Mouse (Mus musculus) midbrain, embryonic 13.5 days (tissue): Measurements from ENCODE around the gene Gm28729. TPM values are rescaled to one million over a fixed set of nuclear protein-coding genes. Genes with fewer than 3 reads are reported as not detected.

Experiments used
- ATAC-seq: fragments of 200-750 bp; cut with Nextera tagmentation; 2 replicates; pipeline ENCODE4 v1.8.0; 2017; ENCODE audit warnings: mild to moderate bottlenecking, moderate TSS enrichment, moderate library complexity
- H3K27ac ChIP-seq: fragments of 300-500 bp; sonication (generic); 2 replicates; pipeline ENCODE4 v1.5.1; 2015; ENCODE audit warnings: inconsistent platforms, mild to moderate bottlenecking, moderate library complexity
- H3K27me3 ChIP-seq: fragments of 300-500 bp; sonication (generic); 2 replicates; pipeline ENCODE4 v1.6.1; 2015; ENCODE audit warnings: mild to moderate bottlenecking, inconsistent platforms
- H3K36me3 ChIP-seq: fragments of 300-500 bp; sonication (generic); 2 replicates; pipeline ENCODE4 v1.6.1; 2015; ENCODE audit warnings: mild to moderate bottlenecking, inconsistent platforms
- H3K4me1 ChIP-seq: fragments of 300-500 bp; sonication (generic); replicated peaks from 2 replicates; pipeline ENCODE4 v1.6.1; 2015; ENCODE audit warnings: inconsistent platforms
- H3K4me2 ChIP-seq: fragments of 300-500 bp; sonication (generic); replicated peaks from 2 replicates; pipeline ENCODE4 v1.6.1; 2015; ENCODE audit warnings: moderate library complexity, mild to moderate bottlenecking, inconsistent platforms
- H3K4me3 ChIP-seq: fragments of 300-500 bp; sonication (generic); replicated peaks from 2 replicates; pipeline ENCODE4 v1.5.1; 2015; ENCODE audit warnings: mild to moderate bottlenecking, inconsistent platforms
- H3K9ac ChIP-seq: fragments of 300-500 bp; sonication (generic); replicated peaks from 2 replicates; pipeline ENCODE4 v1.6.1; 2015; ENCODE audit warnings: mild to moderate bottlenecking, inconsistent platforms
- H3K9me3 ChIP-seq: fragments of 300-500 bp; sonication (generic); 2 replicates; pipeline ENCODE4 v1.6.1; 2016; ENCODE audit warnings: mild to moderate bottlenecking, inconsistent platforms
- WGBS: fragments of 180-500 bp; shearing (Covaris S2); methylation state at CpG from one replicate; pipeline ENCODE4 v1.1.7; 2015; 5-methylcytosine and 5-hydroxymethylcytosine counted together
- polyA plus RNA-seq: library from polyadenylated mRNA; unstranded; fragments of >200 nt; fragmentation: Nextera tagmentation; extraction: Ambion mirVana; gene quantifications from 2 replicates; pipeline ENCODE4 v1.2.1, GENCODE M21; 2015

Gene Gm28729
- 0.10 TPM in 1 of 2 replicates, not detected in the other for polyA plus RNA-seq

- Histone ChIP-seq H3K9ac (no peak within 1 kb of the TSS), H3K4me2 (no peak within 1 kb of the TSS), H3K27ac (no peak within 1 kb of the TSS), H3K36me3 (no peaks in the 10 kb centered on the region), H3K9me3 (no peaks in the 10 kb centered on the region), H3K4me3 (no peak within 1 kb of the TSS), H3K27me3 (no peaks in the 10 kb centered on the region), H3K4me1 (peaks cover 6% of the 10 kb centered on the region; the same call in 1 of the 2 replicates)
- ATAC-seq: no peak
- WGBS: 55% methylated on average over 12 of the region's 12 CpGs
Measured at GRCm38 (mm10) chr9:96524972-96525506, at the start of gene Gm28729. TSS of gene Gm28729 (minus strand) at chr9:96525264.

- Histone ChIP-seq H3K4me3 (no peak overlapping the region), H3K9ac (no peak overlapping the region), H3K4me1 (no peaks in the 10 kb centered on the region), H3K27me3 (no peaks in the 10 kb centered on the region), H3K27ac (no peak overlapping the region), H3K9me3 (no peaks in the 10 kb centered on the region), H3K4me2 (no peak overlapping the region), H3K36me3 (peaks cover 14% of the 10 kb centered on the region)
- WGBS: 7% methylated on average over 1 of the region's 1 CpGs
- no peak for ATAC-seq
Measured at GRCm38 (mm10) chr9:96573252-96573651, 48.2 kb upstream of the Gm28729 start.

GRCm38 (mm10) chr9:96572754-96573153, 47.7 kb upstream of the Gm28729 start:
- H3K27me3 ChIP-seq: no peaks in the 10 kb centered on the region
- H3K4me2 ChIP-seq: no peak overlapping the region
- no peaks in the 10 kb centered on the region for H3K4me1 ChIP-seq
- no peak overlapping the region for H3K27ac ChIP-seq
- H3K9ac ChIP-seq: no peak overlapping the region
- H3K4me3 ChIP-seq: no peak overlapping the region
- H3K9me3 ChIP-seq: no peaks in the 10 kb centered on the region
- 81% methylated on average over 9 of the region's 9 CpGs for WGBS
- H3K36me3 ChIP-seq: peaks cover 14% of the 10 kb centered on the region
- ATAC-seq: no peak

- Histone ChIP-seq H3K4me2 (no peak overlapping the region), H3K9me3 (no peaks in the 10 kb centered on the region), H3K27ac (no peak overlapping the region), H3K9ac (no peak overlapping the region), H3K36me3 (peaks cover 32% of the 10 kb centered on the region), H3K4me3 (no peak overlapping the region), H3K27me3 (no peaks in the 10 kb centered on the region), H3K4me1 (no peaks in the 10 kb centered on the region)
- 91% methylated on average over 8 of the region's 8 CpGs for WGBS
- no peak for ATAC-seq
Measured at GRCm38 (mm10) chr9:96566470-96566996, 41.5 kb upstream of the Gm28729 start.

- Histone ChIP-seq H3K4me1 (no peaks in the 10 kb centered on the region), H3K27me3 (no peaks in the 10 kb centered on the region), H3K27ac (no peak overlapping the region), H3K4me3 (no peak overlapping the region), H3K9me3 (no peaks in the 10 kb centered on the region), H3K4me2 (no peak overlapping the region), H3K9ac (no peak overlapping the region), H3K36me3 (peaks cover 42% of the 10 kb centered on the region)
- 95% methylated on average over 4 of the region's 4 CpGs for WGBS
- ATAC-seq: no peak
Measured at GRCm38 (mm10) chr9:96563501-96563900, 38.4 kb upstream of the Gm28729 start.

- Histone ChIP-seq H3K4me2 (no peak overlapping the region), H3K4me1 (no peaks in the 10 kb centered on the region), H3K9me3 (no peaks in the 10 kb centered on the region), H3K9ac (no peak overlapping the region), H3K4me3 (no peak overlapping the region), H3K36me3 (peaks cover 35% of the 10 kb centered on the region), H3K27me3 (no peaks in the 10 kb centered on the region), H3K27ac (no peak overlapping the region)
- ATAC-seq: no peak
- 96% methylated on average over 6 of the region's 6 CpGs for WGBS
Measured at GRCm38 (mm10) chr9:96559148-96559547, 34.1 kb upstream of the Gm28729 start.

GRCm38 (mm10) chr9:96558594-96558993, 33.5 kb upstream of the Gm28729 start:
- Histone ChIP-seq H3K9ac (no peak overlapping the region), H3K9me3 (no peaks in the 10 kb centered on the region), H3K4me2 (no peak overlapping the region), H3K27ac (no peak overlapping the region), H3K27me3 (no peaks in the 10 kb centered on the region), H3K4me1 (no peaks in the 10 kb centered on the region), H3K4me3 (no peak overlapping the region), H3K36me3 (peaks cover 29% of the 10 kb centered on the region)
- WGBS: 86% methylated on average over 1 of the region's 1 CpGs
- ATAC-seq: no peak

- ATAC-seq: no peak
- no peaks in the 10 kb centered on the region for H3K9me3 ChIP-seq
- no peak overlapping the region for H3K27ac ChIP-seq
- peaks cover 27% of the 10 kb centered on the region for H3K36me3 ChIP-seq
- no peaks in the 10 kb centered on the region for H3K4me1 ChIP-seq
- no peak overlapping the region for H3K4me2 ChIP-seq
- no peaks in the 10 kb centered on the region for H3K27me3 ChIP-seq
- WGBS: 95% methylated on average over 1 of the region's 1 CpGs
- H3K9ac ChIP-seq: no peak overlapping the region
- no peak overlapping the region for H3K4me3 ChIP-seq
Measured at GRCm38 (mm10) chr9:96554095-96554494, 29.0 kb upstream of the Gm28729 start.

- Histone ChIP-seq H3K9me3 (no peaks in the 10 kb centered on the region), H3K27me3 (no peaks in the 10 kb centered on the region), H3K36me3 (peaks cover 27% of the 10 kb centered on the region), H3K9ac (no peak overlapping the region), H3K4me2 (no peak overlapping the region), H3K27ac (no peak overlapping the region), H3K4me3 (no peak overlapping the region), H3K4me1 (peaks cover 8% of the 10 kb centered on the region)
- ATAC-seq: no peak
- WGBS: 92% methylated on average over 13 of the region's 13 CpGs
Measured at GRCm38 (mm10) chr9:96545410-96545809, 20.3 kb upstream of the Gm28729 start.

- H3K27me3 ChIP-seq: no peaks in the 10 kb centered on the region
- peak; percentile 94 for ATAC-seq
- WGBS: 23% methylated on average over 27 of the region's 27 CpGs
- H3K36me3 ChIP-seq: peaks cover 27% of the 10 kb centered on the region
- peak overlapping the region; percentile 28 for H3K4me3 ChIP-seq
- H3K4me2 ChIP-seq: peak overlapping the region; percentile 50
- H3K9ac ChIP-seq: peak overlapping the region; percentile 59; the same call in 1 of the 2 replicates
- H3K9me3 ChIP-seq: no peaks in the 10 kb centered on the region
- H3K4me1 ChIP-seq: peaks cover 8% of the 10 kb centered on the region
- H3K27ac ChIP-seq: peak overlapping the region; percentile 80
Measured at GRCm38 (mm10) chr9:96543643-96544640, 18.9 kb upstream of the Gm28729 start.

GRCm38 (mm10) chr9:96538916-96539315, 13.9 kb upstream of the Gm28729 start:
- Histone ChIP-seq H3K4me2 (no peak overlapping the region), H3K9ac (no peak overlapping the region), H3K27me3 (no peaks in the 10 kb centered on the region), H3K27ac (no peak overlapping the region), H3K36me3 (peaks cover 12% of the 10 kb centered on the region; the same call in 1 of the 2 replicates), H3K9me3 (no peaks in the 10 kb centered on the region), H3K4me3 (no peak overlapping the region), H3K4me1 (peaks cover 18% of the 10 kb centered on the region)
- no peak for ATAC-seq
- WGBS: 64% methylated on average over 10 of the region's 10 CpGs

GRCm38 (mm10) chr9:96537615-96537919, 12.5 kb upstream of the Gm28729 start:
- H3K4me2 ChIP-seq: no peak overlapping the region

More at GRCm38 (mm10) chr9:96537615-96537919, 12.5 kb upstream of the Gm28729 start:
- WGBS: 89% methylated on average over 6 of the region's 6 CpGs
- Histone ChIP-seq H3K27ac (no peak overlapping the region), H3K4me3 (no peak overlapping the region), H3K36me3 (peaks cover 11% of the 10 kb centered on the region; the same call in 1 of the 2 replicates), H3K9me3 (no peaks in the 10 kb centered on the region), H3K27me3 (no peaks in the 10 kb centered on the region), H3K4me1 (peaks cover 11% of the 10 kb centered on the region), H3K9ac (no peak overlapping the region)
- ATAC-seq: 0 out of 2 replicates have a peak, but pooled peaks have one; percentile 34
